Mouse (Mus musculus) natural killer cell, adult 2 months (primary cell): Measurements from ENCODE around the gene Map3k3.
"Not testable (repeated sequence)": the region's sequence is repeated elsewhere in the genome, so short reads cannot be mapped to it uniquely, and the experiment has no call there.

Experiments used
- DNase-seq, 2 experiments: peaks; one replicate each; pipeline ENCODE4 v3.0.0; 2022; ENCODE audit warnings: low spot score in 2 of 2

Map3k3 gene

DNA sequence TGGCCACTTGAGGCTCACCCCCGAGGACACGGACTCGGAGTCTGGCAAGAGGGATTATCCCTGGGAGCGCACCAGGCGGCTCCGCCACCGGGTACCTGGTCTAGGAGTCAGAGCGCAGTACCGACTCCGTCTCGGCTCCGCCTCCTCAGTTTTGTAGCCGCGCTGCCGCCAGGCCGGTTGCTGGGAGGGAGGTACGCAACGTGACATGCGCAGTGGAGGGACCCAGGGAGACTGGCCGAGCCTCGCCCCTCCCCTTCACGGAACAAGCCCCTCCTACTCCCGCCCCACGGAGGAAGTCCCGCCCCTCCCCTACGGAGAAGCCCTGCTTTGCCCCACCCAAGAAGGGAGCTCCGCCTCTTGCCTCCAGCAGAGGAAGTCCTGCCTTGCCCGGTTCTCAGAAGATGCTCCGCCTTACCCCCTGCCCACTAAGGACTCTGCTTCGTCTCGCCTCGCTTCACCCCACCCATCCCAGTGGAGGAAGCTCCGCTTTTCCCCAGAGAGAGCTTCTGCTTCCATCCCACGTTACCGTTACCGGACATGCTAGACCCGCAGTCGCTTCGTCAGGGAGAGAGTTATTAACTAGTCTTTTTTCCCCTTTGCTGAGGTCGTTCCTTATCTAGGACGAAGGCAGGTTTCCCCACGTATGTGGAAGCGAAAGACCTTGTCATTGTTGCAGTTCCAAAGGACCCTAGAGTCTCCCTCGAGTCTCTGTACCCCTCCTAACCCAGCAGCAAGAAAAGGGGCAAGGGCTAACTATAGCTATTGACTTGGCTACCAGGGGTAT, 109.2 kb downstream of the Map3k3 start:
- DNase-seq: peak; percentile 96 to 97

DNA sequence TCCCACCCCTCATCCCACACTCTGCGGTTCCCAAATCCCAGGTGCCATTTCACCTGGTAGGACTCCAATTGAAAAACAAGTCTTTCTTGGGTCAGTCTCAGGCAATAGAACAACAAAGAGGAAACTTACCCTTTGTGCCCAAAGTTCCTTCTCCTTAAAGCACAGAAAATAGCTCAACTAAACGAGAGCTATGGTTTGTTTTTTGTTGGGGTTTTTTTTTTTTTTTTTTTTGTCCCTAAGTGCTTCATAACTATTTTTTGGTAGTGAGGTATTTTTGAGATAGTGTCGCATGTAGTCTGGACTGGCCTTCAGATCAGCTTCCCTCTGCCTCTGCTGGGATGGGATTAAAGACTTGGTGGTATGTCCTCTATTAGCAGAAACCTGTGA, 109.7 kb downstream of the Map3k3 start:
- no peak for DNase-seq

DNA sequence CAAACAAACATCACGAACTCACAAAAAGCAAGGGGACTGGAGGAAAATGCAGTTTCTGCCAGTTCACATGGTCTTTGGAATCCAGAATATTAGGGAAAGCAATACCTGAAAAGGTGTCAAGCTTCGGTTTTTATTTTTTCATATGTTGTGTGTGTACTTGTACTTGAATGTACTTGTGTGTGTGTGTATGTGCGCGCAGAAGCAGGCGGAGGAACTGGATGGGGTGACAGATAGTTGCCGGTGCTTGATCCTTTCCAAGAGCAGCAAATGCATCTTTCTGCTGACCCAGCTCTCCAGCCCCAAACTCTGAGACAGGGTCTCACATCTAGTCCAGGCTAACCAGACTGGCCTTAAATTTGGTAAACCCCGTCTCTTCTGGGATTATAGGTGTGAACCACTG, 110.5 kb downstream of the Map3k3 start:
- DNase-seq: no peak

DNA sequence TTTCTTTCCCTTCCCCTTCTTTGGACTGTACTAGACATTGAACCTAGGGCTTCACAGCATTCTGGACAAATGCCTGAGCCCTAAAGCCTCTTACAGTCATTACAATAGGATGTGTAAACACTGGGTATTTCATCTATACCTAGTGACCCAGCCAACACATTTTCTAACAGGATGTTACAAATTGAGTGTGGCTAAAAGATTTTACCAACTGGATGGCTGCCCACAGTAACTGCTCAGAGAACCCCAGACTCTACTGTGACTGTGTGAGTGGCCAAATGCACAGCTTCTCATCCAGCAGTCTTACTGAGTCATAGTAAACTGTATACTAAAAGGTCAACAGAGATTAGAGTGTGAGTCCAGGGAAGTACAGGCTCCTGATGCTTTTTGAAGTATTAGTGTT, 110.9 kb downstream of the Map3k3 start:
- no peak for DNase-seq

DNA sequence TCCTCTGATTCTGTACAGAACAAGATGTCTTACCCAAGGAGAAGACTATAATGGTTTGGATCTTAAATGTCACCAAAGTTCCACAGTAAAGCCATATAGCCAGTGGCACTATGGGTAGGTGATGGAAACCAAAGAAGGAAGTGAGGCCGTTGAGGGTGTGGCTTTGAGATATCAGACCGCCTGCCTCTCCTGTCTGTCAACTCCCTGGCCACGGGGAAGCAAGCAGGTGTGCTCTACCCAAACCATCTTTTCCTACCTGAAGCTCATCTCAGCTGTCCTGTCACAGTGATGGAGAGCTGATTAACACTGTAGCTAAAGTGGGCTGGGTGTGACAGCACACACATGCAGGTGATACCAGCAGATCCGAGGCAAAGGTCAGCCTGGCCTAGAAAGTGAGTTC, 113.9 kb downstream of the Map3k3 start:
- no peak for DNase-seq

DNA sequence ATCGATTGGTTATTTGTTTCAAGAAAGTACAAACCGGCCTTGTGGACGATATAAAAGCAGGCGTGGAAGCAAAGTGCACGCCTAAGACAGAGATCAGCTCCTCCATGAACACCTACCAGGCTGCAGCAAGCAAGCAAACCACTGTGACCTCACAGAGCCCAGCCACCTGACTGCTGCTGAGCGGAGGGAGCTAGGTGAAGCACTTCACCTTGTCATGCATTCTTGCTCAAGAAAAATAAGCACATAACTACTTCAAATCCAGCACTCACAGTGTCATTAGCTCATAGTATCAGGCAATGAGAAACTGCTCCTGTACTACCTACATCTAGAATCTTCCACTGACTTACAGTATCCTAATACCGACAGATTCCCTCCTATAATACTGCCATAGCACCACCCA, 115.6 kb downstream of the Map3k3 start:
- DNase-seq: not testable (repeated sequence)

DNA sequence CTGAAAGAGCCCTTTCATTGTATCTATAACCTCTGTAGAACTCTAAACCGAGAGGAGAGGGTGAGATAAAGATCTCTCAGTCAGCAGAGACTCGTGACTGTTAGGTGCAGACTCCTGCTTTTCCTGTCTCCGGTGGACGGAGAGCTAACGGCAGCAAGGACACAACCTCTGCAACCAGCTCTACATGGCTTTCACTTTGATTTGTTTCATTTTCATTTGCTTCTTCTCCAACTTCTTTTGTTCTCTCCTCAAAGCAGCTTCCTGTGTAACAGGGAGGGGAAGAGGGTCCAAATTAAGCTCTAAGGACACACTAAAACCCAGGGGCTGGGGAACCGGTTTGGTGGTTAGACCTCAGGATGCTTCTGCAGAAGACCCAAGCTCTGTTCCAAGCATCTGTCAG, 116.3 kb downstream of the Map3k3 start:
- no peak for DNase-seq

DNA sequence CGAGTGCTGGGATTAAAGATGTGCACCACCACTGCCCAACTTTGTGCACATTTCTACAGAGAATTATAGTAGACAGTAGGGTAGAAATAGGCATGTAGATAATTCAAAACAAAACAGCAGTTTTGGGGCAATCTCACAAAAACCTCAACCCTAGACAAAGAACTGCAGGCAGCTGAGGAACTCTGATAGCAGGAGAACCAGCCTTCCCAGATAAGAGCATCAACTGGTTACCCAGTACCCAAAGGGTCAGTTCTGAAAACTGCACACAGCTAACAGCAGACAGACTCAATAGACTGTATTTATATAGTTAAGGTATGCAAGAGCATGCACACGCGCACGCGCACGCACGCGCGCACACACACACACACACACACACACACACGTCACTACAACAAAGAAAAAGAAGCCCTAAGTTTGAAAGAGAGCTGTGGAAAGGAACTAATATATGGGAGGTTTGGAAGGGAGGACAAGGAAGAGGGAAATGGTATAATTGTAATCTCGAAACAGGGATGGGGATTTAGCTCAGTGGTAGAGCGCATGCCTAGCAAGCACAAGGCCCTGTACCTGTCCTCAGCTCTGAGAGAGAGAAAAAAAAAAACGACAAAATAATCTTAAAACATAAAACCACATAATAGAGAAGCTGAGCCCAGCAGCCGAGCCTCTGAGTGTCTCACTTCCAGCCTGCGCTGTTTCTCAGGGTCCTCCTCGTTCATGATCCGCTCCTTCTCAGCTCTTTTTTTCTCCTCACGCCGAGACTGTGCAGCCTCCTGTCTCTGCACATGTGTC, 117.1 kb downstream of the Map3k3 start:
- no peak for DNase-seq

DNA sequence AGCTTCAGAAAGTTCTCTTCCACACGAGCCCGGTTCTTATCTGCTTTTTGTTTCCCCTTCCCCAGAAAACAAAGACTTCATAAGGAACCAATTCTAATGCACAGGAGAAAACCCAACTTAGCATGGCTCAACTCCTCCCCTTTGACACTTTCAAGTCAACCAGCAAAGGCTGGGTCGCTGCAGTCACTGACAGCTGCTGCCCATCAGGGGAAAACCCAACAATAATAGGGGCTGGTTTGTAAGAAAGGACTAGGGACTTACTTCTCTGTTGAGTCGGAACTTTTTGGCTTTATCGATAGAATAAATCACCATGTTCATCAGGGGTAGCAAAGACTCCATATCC, 117.7 kb downstream of the Map3k3 start, which contains the start of gene Strada:
Strada (minus strand) TSS at position 46 of the 343 bp plus-strand sequence.
- peak; percentile 26 to 29 for DNase-seq
